Mouse (Mus musculus) CH12F3 (cell line): ENCODE results near the gene Ppp1r12a.

Experiments used
- in situ Hi-C: fragments of 300-500 bp; cut with MboI; formaldehyde crosslinking; loops from 2 replicates; pipeline ENCODE4 v1.14.3; 2020; ENCODE audit warnings: low sequenced_read_pairs

The Ppp1r12a gene

DNA sequence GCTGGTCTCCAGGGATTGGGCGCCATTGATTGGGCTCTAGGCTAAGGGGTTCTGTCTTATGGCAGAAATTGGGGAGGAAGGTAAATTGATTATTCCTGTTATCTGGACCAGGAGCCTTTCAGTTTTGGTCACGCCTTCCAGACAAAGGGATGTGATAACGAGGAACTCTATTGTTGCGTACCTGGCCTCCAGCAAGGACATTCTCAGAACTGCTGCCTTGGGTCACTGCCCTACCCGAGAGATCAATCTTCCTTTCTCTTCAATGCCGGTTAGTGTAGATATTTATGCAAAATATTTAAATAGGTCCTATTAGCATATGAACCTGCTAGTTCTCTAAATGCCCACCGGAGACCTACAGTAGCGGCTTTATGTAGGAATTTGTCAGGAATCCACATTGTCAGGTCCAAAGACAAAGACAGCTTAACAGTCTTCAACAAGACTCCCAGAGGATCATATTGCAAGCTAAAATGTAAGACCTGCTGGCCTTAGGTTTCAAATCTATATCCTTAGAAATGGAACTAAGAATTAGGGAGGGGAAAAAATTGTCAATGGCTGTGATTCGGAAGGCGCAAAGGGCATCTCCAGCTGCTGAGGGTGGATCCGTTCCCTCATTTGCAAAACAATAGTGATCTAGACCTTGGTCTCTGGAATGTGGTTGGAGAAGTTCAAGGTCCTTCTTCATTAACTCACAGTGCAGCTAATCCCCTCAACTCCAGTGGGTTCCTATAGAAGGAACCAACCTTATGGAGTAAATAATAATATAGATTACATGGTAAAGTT is 124.9 kb downstream of the Ppp1r12a start:
- in situ Hi-C loops = no loop called here

DNA sequence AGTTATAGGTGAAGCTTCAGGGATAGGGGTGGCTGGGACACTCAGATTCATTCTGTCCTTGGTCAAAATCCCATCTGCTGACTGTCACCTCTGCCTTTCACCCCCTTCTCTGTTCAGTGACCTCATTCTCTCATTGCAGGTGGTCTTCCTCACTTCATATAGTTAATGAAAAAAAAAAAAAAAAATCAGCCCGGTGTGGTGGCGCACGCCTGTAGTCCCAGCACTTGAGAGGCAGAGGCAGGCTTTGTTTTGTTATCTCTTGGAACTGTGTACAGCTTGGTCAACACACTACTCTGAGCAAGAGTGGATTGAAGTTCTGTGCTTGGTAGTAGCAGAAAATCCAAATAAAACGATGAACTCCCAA is 125.4 kb downstream of the Ppp1r12a start:
- in situ Hi-C loops = no loop called here

DNA sequence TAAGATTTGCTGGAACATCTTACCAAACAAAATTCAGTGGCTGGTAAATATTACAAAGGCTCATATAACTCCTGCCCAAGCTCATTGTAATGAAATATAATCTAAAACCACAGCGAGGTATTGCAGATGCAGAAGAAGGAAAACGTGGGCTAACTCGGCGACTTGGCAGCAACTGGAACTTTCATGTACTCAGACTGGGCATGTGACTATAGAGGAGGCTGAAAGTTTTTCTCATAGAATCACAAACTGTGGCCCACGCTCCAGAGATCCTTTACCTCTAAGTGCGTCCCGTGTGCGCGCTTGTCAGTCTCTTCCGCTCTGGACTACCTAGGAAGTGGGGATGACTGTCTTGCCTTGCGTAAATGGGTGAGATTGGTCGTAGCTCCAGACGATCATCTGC is 128.1 kb downstream of the Ppp1r12a start:
- in situ Hi-C loops = loop anchor here (10.0 kb wide), 1 partner anchor 155 kb away; no protein-coding TSS in a partner anchor

DNA sequence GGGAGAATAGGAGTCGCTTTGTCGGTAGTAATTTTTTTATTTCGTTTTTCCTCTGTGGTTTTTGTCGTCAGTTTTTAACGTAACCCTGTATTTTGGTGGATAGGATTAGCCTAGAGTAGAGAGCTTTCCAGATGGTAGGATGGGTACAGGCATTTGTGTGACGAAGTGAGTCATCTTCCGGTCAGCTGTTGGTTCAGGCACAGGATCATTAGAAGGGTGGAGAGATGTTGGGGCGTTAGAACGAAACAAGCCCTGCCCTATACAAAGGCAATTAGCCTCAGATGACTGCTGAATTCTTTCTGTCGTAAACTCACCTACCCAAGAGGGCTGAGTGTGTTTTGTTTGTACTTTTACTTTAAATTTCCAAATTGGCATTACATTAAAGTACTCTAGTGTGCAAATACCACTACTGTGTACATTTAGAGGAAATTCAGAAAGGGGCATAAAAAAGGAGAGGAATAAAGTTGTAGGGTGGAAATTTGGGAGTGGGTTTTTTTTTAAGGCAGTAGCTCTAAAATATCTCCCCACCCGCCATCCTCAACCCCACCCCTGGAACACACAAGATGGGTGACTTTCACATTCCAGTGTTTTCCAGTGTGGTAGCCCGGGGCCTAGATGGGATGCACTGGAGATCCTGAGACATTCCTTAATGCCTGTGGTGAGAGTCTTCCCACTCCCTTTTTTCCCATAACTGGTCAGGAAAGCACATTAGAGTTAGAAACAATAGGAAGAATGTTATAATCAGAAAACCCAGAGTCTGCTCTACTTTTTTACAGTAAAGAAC is 129.9 kb downstream of the Ppp1r12a start:
- in situ Hi-C loops = loop anchor here (10.0 kb wide), 1 partner anchor 153 kb away; no protein-coding TSS in a partner anchor

DNA sequence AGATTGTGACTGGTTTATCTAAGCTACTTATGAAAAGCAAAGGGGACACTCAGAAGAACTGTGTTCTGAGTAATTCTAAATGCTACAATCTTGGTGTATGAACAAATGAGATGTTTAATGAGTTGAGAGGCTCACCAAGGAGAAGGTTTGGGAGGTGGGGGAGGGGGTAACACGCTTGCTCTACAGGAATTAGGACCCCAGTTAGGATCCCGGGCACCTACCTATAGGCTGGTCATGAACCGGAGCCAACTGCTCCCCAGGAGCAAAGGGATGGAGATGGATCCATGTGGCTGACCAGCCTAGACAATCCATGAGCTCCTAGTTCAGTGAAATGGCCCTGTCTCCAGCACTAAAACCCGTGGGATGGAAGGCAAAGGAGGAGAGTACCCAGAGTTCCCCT is 130.7 kb downstream of the Ppp1r12a start:
- in situ Hi-C loops = loop anchor here (10.0 kb wide), 1 partner anchor 152 kb away; no protein-coding TSS in a partner anchor

DNA sequence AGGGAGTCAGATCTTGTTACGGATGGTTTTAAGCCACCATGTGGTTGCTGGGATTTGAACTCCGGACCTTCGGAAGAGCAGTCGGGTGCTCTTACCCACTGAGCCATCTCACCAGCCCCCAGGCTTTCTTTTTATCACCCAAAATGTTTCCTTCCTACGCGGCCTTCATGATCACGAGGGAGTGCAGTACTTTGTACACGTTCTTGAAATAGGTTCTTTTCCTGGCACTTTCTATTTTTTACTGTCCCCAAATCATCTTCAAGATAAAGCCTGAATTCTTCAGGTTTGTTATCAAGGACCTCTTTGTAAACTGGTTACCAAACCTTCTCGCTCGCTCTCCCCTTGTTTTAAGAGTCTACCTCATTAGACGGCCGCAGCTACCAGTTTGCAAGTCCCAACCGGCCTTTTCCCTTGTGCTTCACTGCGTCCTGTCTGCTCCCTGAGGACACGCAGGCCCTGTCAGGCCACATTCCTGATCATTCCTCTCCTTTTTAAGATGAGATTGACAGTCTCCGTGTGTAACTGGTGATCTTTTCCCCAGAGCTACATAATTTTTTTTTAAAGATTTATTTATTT is 131.7 kb downstream of the Ppp1r12a start:
- in situ Hi-C loops = loop anchor here (10.0 kb wide), 1 partner anchor 151 kb away; no protein-coding TSS in a partner anchor

DNA sequence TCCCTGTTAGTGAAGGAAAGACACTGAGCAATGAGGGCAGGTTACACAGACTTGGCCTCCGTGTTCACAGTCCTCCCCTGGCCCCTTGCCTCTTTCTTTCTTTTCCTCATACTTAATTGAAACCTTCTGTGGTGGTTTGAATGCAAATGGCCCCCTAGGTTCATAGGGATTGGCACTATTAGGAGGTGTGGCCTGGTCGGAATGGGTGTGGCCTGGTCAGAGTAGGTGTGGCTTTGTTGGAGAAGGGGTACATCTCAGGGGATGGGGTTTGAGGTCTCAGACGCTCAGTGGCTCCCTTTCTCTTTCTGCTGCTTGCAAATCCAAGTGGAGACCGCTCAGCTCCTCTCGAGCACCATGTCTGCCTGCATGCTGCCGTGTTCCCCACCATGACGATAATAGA is 132.8 kb downstream of the Ppp1r12a start:
- in situ Hi-C loops = loop anchor here (10.0 kb wide), 1 partner anchor 150 kb away; no protein-coding TSS in a partner anchor

DNA sequence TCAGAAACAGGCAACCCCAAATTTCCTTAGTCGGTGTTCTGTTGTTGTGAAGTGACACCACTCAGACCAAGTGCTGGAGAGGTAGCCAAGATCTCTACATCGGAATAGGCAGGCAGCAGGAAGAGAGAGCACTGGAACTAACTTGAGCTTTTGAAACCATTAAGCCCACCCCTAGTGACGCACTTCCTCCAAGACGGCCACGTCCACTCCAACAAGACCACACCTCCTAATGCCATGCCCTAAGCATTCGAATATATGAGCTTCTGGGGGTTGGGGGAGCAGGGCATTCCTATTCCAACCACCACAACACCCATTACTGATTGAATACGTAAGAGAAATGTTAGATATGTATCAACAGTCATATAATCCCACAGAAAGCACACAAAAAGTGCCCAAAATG is 134.5 kb downstream of the Ppp1r12a start:
- in situ Hi-C loops = loop anchor here (10.0 kb wide), 1 partner anchor 148 kb away; no protein-coding TSS in a partner anchor

DNA sequence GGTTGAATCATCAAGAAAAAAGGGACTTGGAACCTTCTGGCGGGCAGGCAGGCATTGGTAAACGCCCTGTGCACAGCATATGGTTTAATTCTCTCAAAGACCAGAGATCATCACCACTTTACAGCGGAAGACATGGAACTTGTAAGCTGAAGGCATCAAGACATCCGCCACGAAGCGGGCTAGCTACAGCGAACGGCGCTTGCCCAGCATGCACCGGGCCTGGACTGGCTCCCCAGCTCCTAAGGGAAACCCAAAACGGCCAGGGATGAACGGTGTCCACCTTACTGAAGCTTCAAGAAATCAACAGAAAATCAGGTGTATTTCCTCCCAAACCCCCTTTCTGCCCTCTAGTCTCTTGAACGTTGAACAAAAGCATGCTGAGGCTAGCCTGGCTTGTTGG is 136.3 kb downstream of the Ppp1r12a start:
- in situ Hi-C loops = loop anchor here (10.0 kb wide), 1 partner anchor 147 kb away; no protein-coding TSS in a partner anchor

DNA sequence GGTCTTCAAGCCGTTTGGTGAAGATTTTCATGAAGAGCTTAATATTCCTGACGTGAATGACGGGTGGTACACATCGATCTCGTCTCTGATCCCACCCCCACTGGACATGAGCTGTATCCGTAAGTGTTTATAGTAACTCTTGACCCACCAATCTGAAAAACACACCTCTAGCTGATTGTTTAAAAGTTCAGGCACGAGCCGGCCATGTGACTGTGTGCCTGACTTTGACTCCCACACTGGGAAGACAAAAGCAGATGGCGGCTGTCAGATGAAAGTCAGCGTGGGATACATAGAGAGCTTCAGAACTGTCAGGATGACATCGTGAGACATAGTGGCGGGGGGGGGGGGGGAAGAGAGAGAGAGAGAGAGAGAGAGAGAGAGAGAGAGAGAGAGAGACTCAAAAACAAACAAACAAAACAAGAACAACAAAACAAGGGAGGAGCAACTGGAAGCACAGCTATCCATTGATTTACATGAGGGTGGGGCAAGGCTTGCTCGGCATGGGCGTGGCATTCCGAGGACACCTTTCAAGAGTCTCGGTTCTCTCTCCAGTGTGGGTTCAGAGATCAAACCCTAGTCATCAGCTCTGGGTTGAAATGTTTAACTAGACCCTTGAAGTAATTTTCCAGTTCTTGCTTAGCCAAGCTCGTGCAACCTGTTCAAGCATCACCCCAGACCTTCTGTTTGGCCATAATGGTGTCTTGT is 137.0 kb downstream of the Ppp1r12a start:
- in situ Hi-C loops = loop anchor here (10.0 kb wide), 1 partner anchor 146 kb away; no protein-coding TSS in a partner anchor

DNA sequence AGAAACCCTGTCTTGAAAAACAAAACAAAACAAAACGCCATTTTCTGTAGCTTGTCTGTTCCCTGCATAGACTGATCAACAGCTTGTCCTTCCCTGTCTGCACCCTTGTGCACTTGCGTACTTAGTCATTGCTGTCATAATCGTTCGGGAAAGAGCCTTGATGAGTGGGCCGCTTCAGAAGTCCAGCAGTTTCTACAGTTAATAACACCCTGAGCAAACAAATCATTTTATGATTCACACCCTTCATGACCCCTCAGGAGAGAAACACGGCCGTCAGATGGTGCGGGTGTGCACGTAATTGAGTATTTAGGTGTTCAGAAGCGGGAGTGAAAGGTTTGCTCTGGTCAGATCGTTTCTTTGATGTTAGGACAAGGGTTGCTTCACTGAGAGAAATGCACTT is 137.8 kb downstream of the Ppp1r12a start:
- in situ Hi-C loops = loop anchor here (10.0 kb wide), 1 partner anchor 145 kb away; no protein-coding TSS in a partner anchor

DNA sequence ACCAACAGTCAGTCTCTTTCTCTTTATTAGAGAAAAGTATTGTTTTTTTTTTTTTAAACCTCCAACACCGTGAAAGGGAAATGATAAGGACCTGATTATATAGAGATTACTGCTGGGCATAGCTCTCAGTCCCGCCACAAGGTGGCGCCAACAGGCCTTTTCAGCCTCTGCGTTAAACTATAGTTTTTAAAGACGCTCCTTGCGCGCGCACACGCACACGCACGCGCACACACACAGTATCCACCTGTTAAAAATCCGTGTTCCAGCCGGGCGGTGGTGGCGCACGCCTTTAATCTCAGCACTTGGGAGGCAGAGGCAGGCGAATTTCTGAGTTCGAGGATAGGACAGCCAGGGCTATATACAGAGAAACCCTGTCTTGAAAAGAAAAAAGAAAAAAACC is 138.8 kb downstream of the Ppp1r12a start:
- in situ Hi-C loops = no loop called here

DNA sequence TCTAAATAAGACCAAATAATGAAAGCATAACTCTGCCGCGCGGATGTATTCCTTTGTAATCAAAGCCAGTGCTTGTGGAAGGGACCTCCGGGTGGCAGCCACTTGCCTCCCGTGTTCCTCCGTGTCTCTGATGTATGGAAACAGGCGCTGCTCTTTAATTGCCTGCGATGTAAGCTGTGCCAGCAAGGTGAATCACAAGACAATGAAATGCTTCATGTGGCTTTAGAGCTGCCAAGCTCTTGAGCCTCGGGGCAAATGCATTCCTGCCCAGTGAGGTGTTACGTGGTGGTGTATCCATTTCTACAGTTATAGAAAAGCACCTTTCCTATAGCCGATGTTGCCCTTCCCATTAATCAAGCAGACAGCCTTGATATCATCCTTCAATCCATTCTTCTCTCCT is 145.8 kb downstream of the Ppp1r12a start:
- in situ Hi-C loops = no loop called here

DNA sequence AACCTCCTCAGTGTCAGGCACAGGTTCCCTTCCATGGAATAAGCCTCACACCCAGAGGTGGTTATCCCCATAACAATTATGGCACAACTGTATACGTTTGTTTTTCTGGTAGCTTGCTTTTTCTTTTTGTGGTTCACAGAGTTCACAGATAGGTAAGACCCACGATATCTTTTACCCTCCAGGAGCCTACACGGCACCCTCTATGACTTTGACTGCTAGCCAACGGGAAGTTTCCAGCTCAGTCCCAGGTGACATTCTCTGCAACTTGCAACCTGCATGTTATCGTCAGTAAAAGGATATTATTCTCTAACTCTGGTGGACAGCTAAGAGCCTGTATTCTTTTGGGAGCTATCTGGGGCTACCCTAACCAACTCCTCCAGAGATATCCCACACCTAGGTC is 148.2 kb downstream of the Ppp1r12a start:
- in situ Hi-C loops = no loop called here

DNA sequence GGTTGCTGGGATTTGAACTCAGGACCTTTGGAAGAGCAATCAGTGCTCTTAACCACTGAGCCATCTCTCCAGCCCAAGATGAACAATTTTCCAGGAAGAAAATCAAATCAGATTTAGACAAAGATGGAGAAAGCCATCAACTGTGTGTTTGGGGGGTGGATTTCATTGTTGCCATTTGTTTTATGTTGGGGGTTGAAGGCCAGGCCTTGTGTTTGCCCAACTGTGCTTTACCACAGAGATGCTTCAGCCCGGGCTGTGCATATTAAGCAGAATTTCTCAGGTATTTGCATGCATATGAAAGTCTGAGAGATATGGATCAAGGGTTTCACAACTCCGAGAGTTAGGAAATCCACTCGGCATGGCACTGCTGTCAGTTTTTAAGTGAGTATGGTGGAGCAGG is 149.4 kb downstream of the Ppp1r12a start:
- in situ Hi-C loops = no loop called here

DNA sequence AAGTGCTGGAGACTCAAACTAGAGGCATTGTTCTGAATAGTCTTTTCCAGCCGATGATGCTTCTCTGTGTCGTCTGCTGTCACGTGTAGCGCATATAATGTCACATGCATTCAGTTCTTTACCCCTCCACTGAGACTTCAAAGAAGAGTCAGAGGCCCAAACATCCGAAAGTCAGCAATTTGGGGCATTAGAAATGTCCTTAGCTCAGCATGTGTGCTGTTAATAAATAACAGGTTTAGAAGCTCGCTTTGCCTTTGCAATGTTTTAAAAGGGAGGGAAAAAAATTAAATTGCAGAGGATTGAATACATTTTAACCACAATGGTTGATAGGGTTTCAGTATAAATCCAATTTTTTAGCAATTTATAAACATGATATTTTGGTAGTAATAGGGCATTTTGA is 151.9 kb downstream of the Ppp1r12a start:
- in situ Hi-C loops = no loop called here

DNA sequence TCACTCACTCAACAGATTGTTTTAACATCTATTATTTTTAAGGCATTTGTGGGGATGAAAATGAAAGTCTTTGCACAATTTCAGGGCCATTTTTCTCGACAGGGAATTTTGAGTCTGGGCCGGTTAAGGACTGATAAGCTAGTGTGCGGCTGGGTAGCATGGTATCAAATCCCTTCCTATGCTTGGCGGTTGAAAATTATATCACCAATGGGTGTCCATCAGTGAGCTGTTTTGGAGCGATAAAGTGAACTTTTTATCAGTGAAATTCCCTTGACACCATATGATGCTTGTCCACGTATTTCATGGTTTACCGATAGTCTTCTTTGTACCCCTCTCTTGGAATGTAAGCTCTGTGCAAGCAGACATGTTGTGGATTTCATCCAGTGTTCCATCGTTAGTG is 152.4 kb downstream of the Ppp1r12a start:
- in situ Hi-C loops = no loop called here

DNA sequence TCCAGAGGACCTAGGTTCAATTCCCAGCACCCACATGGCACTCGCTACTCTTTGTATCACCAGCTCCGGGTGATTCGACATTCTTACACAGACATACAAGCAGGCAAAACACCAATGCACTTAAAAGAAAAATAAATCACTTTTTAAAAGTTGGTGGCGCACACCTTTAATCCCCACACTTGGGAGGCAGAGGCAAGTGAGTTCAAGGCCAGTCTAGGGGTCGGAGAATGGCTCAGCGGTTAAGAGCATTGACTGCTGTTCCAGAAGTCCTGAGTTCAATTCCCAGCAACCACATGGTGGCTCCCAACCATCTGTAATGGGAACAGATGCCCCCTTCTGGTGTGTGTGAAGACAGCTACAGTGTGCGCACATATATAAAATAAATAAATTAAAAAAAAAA is 153.2 kb downstream of the Ppp1r12a start:
- in situ Hi-C loops = no loop called here

DNA sequence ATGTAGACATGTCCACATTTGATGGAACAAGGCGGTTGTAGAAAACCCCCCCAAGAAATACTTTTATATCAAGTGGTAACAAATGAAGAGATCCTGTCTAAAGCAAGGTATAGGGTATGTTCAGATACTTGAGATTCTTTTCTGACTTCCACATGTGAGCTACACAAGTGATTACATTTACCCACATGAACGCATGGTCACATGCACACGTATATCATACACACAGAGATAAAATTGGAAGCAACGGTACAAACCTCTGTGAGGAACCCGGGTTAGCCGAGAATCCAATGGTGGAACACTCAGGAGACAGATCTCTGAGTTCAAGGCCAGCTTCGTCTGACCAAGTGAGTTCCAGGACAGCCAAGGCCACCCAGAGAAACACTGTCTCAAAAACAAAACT is 166.4 kb downstream of the Ppp1r12a start:
- in situ Hi-C loops = no loop called here

DNA sequence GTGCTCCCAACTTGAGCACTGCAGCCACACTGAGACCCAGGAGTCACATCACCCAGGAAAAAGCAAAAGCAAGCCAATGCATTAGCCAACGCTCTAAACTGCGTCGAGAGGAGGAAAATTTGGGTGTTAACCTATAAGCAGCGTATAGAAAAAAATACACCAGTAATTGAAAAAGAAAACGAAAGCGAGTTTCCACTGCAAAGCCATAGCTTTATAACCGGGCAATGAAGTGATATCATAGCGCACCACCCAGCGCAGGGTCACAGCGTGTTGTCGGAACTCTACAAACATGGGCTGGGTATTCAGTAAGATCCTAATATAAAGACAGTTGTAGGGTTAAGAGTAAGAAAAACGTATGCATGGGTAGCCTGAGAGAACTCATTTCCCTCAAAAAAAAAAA is 167.0 kb downstream of the Ppp1r12a start:
- in situ Hi-C loops = no loop called here

DNA sequence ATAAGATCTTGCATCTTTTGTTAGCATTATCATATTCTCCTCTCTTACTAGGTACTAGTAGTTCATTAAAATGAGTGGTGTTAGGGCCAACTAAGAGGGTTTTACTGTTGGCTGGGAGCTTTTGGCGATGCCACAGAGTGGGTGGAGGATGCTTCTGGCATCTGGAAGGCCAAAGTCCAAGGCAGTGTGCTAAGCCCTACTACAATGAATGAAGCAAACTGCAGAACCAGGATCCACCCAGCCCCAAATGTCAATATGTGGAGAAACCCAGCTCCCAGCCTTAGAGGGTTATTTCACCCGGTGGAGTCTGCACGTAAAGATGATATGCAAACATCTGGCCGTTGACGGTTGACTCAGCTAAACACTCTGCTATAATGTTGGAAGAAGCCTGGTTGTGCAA is 167.8 kb downstream of the Ppp1r12a start:
- in situ Hi-C loops = no loop called here
